Mouse (Mus musculus) urinary bladder, postnatal 25 days (tissue): ENCODE data around the gene Mxd4.
A peak's percentile ranks its signal among the peaks of the same experiment; 100 is the strongest.

Source experiments
- DNase-seq: peaks from one replicate; pipeline ENCODE4 v3.0.0; 2022; ENCODE audit warnings: low spot score

Mxd4 gene

DNA sequence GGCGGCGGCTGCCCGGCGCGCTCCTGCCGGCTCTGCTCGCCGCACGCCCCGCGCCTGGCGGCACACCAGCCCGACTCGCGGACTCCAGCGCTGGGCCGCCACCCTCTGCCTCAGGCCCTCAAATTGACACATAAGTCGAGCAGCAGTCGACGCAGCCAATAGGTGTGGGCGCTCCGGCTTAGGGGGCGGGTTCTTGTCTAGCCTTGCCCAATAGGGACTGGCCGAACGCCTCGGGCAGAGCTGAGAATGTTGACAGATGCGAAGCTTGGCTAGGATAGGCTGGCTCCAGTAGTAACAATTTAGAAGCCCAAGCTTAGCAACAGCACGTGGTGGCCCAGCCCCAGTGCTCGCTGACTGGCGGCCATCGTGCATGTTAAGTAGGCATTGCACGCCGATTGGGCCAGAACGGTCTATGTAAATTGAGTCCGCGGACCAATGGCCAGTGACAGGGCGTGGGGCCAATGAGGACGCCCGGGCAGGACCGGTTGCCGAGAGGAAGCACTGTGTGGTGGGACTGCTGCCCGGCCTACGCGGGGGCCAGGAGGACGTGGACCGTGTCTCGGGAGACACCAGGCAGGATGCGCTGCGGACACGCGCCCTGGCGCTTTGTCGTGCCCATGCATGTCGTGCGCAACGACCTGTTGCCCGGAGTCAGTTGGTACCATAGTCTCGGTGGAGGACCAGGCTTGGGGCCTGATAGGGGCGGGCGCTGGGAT lies at the start of gene Mxd4:
Mxd4 (minus strand) TSS at position 120 of the 716 bp plus-strand sequence.
- DNase-seq: peak; percentile 93

DNA sequence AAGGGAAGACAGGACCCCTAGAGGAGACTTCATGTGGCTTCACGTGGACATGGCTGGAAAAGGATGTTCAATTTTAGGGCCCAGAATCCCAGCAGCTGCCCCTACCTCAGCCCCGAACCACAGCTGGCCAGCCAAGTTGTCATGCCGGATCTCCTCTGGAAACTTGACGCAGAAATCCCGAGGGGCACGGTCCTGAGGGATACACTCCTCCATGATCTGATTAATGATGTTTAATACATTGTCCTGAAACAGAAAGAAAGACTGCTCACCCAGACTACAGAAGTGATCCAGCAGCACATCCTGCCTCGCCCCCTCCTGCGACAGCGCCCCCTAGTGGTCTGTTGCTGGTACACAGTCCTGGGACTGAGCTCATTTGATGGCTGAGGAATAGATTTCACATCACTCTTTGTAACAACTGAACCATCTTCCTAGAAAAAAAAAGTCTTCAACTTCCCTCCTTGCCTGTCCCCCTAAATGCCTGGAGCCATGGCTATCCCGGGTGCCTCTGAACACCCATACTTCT lies 48.4 kb upstream of the Mxd4 start:
- DNase-seq: peak; percentile 44

DNA sequence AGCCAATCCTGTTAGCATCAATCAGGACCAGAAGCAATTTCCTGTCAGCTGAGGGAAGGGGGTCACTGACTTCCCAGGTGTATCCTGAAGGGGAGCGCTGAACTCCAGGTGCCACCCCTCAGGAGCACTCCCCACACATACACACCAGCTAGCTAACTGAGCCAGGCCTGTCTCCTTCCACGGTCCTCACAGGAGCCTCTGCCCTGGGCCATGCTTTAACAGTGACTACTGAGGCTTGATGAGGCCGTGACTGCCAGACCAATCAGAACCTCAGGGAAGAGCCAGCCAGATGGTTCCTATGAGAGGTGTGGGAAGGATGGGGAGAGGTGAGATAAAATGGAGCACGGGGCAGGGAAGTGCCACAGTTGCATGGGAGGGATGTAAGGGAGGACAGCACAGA lies 47.5 kb upstream of the Mxd4 start:
- DNase-seq: no peak

DNA sequence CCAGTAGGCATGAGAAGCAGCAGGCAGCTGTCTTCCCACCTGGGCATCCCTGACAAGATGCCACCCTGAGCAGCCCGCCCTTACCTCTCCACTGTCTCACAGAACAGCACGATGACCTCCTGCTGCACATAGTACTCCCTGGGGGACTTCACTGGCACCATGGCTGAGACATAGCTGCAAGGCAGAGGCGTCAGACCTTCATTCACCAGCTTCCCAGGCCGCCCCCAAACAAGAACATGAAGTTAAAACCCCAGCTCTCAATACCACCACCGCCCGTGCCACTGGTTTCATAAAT lies 45.6 kb upstream of the Mxd4 start:
- no peak for DNase-seq

DNA sequence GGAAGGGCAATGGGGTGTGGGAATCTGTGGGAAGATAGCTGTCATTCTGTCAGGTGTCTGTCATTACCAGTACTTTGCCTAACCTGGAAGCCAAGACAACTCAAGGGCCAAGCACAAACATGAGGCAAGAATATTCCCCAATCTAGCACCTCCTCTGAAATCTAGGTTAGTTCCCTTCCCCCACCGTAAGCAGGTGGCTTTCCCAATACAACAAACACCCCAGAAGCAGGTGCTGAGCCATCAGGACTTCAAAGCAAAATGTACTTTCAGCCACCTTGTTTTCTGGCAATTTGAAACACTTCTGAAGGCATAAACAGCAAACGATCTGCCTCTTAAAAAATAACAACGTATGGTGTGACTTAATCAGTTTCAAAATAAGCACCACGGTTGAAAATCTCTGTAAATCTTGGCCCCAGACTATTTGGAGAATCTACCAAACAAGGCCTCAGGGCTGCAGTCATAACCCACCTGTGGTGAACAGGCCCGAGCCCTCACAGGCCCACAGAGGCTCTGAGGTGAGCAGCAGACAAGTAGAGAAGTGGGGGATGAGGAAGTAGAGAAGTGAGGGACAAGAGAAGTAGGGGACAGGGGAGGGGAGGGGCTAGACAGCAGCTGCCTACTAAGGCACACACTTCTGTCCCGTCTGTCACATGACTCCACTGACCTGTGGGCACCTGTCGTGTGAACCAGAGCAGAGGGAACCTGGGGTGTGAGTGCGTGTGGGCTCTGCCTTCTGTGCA lies 45.1 kb upstream of the Mxd4 start:
- DNase-seq: no peak

DNA sequence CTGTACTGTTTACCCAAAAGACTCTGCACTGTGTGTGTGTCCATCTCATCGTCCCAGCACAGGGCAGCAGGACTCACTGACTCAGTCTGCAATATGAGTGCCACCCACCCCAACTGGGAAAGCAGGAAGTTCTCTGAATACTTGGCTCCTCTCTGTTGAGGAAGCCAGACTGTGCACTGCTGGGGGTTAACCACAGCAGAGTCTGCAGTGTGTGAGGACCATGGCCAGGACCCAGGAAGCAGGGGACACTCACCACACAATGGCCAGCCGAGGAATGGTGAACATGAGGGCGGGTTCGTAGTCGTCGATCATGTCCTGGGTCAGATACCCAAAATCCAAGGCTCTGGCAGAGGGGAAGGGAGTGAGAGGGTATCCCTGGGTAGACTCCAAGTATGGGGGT lies 44.4 kb upstream of the Mxd4 start:
- no peak for DNase-seq

DNA sequence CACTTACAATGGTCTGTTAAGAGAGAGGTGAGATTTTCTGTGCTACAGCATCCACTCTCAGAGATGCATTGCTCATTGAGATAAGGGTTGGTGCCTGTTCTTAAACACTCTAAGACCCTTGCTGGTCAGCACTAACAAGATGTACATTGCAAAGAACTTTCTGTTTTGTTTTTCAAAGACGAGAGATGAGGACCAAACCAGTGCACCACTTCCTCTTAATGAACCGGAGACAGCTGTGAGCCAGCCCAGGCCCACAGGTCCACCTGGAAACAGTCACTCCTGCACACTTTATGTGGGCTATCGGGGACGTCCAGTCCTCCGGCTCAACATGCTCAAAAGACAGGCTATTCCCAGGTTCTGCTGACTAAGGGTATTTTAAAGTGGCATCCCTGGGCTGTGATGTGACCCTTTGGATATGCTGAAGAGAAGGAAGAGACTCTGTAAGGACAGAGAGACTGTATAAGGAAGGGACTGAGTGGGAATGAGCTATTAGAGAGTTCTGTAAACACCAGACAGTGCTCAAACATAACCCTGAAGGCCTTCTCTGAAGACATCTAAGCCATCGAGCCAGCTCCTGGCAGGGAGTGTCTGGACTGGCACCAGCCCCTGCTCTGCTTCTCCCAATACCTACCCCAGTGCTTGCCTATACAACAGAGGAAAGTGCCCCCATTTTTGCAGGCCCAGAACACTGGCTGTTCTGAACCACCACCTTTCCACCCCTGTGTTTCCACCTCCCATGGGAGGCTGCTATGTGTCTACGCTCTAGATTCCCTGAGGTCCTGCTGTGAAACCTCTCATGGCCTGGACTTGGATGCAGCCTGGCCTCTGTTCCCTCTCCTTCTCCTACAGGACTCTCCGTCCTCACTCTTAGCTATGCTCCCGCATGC lies 43.3 kb upstream of the Mxd4 start:
- no peak for DNase-seq

DNA sequence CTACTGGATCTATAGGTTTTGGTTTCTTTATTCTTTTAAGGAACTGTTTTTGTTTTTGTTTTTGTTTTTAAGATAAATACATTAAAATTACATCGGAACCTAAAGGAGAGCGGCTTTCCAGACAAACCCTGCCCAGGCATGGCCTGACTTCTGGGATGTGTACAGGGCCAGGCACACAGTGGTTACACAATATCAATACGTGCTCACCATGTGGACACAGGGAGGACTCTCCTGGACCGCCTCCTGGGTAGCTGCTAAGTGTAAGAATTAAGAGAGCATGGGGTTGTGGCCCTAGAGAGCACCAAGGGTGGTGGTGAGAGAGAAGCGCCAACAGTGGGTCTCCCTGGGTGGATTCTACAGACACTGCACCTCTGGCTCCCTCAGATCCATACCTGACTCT lies 42.0 kb upstream of the Mxd4 start:
- DNase-seq: no peak

DNA sequence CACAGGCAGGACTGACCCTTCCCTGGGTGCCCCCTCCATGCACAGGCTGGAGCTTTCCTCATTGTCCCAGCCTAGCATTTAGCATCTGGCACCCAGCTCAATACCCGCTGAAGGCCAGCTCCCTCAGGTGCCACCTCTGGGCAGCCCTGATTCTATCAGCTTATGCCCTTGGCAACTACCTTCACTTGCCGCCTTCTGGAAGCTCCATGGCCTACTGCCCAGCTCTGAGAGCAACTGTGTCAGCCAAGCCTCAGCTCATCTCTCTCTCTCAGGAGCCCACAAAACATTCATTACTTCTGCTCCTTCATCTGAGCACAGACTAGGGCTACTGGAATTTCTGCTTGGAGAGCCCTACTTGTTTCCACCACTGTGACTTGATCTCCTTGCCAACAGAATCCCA lies 38.0 kb upstream of the Mxd4 start:
- DNase-seq: no peak

DNA sequence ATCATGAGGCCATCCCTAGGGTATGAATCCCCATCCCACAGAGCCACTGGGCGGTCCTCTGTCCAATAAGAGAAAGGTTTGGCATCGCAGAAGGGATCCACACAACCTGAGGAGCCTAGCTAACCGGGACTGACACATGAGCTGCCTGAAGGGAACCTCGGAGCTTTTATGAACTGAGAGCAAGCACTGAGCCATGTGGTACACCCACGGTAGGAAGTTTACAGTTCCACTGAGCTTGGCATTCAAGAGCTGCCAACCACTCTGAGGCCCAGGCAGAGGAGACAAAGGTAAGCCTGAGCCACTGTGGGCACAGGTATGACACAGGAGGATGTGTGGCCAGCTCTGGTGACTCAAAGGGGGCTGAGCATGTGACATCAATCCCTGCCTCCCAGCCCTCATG lies 37.0 kb upstream of the Mxd4 start:
- DNase-seq: no peak

DNA sequence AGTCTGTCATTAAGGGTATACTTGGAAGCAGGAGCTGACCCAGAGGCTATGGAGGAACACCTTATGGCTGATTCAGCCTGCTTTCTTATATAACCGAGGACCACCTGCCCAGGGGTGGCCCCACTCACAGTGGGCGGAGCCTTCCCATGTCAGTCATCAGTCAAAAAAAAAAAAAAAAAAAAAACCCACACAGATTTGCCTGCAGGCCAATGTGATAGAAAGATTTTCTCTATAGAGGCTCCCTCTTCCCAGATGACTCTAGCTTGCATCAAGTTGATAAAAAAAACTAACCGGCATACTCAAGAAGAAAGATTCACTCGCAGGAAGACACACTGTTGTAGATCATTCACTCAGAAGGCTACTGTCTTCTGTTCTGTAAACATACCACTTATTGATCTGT lies 32.5 kb upstream of the Mxd4 start:
- DNase-seq: no peak

DNA sequence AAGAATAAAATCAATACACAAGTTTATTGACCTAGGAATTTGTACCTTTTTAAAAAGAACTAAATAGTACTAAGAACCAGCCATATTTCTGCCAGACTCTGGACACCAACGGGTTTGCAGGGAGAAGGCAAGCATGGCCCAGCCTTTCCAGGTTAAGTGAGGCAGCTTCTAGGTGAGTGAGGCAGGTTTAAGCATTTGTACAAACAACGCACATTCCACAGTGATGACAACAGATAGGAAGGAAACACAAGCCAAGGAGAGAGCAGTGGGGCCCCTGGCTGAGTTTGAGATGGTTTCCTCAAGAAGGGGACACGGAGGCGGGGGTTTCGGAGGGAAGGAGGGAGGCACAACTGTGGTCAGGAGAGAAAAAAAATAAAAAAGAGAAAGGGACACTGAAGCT lies 31.2 kb upstream of the Mxd4 start:
- no peak for DNase-seq

DNA sequence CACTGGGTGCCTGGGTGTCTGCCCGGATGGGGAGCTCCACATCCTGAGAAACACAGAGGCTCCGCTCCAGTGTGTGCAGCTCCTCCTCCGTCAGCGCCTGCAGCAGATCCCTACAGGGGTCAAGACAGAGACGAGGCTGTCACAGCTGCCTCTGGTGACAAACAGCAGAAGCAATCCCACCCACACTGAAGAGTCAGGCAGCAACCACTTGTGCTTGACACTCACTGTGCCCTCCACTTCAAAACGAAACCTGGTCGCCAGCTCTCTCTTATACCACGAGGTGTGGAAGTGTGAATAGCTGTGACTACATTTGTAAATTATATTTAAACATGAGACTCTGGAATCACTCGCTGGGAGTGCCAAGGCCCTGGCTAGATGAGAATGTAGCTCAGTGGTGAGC lies 30.2 kb upstream of the Mxd4 start:
- DNase-seq: no peak

DNA sequence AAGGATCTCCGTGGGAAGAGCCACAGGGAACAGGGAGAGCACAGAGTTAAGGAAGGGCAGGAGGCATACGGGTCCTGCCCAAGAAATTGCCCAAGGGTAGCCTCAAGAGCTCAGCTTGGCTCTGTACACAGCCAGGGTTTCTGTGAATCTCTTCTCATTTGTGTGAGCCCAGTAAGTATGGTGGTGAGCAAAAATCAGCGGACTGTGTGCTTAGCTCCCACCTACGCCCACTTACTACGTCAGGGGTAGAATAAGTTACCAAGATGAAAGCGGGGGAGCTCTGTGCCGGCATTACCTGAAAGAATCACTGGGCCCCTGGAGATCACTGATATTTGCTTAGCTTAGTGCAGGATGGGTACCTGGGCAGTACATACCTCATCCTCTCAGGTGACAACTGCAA lies 28.5 kb upstream of the Mxd4 start:
- DNase-seq: no peak

DNA sequence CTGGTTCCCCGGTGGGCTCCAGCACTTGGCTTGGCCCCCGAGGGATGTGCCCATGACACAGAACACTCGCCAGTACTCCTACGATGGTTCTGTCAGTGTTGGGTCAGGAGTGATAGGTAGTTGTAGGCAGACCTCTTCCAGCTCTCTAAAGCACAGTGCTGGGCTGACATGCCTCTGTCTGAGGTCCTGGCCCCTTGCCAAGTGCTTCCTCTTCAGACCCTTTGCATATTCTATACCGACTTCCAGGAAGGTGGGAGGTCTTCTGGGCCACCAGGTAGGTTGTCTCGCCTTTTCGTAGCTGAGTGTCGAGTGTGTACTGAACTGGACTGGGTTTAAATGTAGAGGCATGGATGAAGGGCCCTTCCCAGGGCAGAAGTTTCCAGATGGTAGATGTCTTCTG lies 26.1 kb upstream of the Mxd4 start:
- no peak for DNase-seq

DNA sequence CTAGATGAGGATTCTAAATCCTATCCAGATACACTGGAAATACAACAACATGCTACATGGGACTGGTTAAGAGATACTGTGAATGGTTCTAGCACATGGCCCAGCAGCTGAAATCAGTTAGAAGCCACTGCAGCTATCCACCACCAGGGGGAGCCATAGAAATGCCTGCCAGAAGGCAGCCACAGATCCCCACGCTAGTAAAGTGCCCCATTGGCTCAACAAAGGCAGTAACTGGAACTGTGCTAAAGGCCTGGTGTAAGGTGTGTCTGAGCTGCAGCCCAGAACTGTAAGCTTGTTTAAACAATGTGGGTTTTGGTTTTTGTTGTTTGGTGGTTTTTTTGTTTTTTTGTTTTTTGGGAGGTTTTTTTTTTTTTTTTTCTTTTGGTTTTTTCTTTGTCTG lies 22.8 kb upstream of the Mxd4 start:
- DNase-seq: peak; percentile 77

DNA sequence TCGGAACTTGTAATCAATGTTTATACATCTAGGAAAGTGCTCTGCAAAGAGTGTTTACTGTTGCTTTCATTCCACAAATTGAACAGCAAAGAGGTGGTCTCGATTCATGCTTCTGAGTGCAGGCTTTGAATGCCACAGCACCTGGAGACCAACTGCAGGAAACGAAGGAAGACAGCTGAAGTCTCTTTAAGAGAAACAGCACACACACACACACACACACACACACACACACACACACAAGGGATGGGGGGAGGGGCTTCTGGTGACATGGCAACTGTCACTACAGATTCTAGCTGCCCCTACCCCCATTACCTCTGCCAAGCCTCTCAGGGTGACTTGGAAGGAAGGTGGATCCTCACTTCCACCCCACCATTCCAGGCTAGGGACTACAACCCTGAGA lies 20.0 kb upstream of the Mxd4 start:
- no peak for DNase-seq

DNA sequence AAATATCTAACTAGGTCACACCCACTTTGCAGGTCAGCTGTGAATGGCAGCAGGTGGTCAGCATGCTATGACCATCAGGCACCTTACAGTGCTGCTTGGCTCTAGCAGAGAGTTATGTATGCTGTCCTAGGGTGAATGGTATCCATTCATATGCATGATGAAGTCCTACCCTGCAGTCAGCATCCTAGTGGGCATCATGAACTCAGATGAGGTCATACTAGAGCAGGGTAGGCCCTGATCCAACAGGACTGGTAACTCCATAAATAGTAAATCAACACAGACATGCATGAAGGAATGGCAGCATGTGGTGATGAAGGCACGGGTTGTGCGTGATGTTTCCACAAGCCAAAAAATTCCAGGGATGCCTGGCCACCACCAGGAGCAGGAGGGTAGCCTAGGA lies 18.3 kb upstream of the Mxd4 start:
- DNase-seq: no peak

DNA sequence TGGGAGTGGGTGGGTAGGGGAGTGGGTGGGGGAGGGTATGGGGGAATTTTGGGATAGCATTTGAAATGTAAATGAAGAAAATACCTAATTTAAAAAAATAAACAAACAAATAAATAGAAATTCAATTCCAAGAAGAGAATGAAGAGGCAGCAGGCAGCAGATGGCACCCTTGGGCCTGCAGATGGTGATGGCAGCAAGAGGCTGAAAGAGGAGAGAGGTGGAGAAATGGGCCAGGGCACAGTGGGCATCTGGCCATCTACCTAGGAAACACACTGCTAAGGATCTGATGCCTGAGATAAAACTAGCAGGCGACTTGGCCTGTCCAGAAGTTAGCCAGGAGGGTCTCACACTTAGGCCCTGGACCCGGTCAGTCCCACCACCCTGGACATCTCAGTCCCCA lies 17.4 kb upstream of the Mxd4 start:
- DNase-seq: no peak

DNA sequence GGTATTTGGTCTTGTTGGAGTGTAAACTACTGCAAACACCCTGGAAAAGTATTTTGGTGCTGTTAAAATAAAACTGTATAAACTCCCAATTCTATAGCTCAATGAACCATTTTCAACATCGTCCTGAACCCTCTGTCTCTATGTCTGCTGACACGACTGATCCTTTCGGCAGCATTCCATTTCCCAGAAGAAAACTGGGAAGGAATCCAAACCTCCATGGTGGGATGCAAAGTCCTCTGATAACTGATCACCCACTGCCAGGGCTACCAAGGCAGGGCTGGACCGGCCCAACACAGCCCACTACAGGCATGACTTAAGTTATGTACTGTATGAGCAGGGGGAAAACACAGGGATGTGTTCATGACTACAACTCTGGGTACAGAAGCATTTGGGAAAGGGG lies 14.5 kb upstream of the Mxd4 start:
- DNase-seq: no peak

DNA sequence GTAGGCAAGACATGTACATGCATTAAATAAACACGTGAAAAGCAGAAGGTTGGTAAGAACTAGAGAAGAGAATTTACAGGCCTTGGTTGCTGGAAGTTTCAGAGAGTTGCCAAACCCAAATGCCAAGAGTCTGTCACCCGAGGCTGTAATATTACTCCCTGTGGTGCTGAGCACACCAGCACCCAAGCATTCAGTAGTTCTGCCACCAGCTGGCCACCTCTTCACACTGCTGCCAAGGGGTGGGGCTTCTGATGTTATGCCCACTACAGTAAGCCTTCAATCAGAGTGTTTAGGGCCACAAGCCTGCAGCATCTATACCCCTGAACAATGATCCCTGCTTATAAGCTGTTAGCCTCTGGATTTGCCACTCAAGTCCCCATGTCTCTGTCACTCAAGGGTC lies 13.9 kb upstream of the Mxd4 start:
- no peak for DNase-seq

DNA sequence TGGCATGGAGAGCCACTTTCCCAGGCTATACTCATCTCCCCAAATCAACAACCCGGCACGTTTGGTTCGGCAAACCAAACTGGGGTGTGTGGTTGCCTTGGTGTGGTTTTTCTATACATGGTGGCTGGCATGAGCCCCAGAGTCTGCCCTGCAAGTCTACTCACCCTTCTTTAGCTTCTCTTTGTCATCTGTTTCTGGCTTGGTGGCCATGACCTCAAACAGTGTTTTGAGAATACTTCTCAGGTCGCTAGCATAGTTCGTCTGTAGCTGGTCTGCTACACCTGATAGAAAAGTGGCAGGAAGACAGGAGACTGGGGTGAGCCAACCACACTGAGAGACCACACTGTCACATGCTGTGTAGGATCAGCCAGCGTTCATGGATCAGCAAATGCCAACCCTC lies 11.1 kb upstream of the Mxd4 start:
- DNase-seq: no peak

DNA sequence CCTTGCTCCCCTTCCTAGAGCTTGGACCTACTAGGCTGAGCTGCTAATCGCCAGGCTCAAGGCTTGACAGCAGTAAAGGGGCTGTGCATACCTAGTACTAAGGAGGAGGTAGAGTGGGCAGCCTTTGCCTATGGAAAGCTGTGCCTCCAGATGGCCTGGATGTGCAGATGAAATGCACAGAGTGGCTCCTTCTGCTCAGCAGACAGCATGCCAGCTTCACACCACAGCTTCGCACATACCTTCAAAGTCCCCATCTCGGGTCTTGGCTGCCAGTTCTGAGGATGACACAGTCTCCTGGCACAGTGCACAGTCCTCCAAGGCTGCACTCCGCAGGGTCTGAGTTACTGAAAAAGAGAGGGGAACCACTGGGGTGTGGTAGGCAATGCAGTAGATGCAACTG lies 9.7 kb upstream of the Mxd4 start:
- DNase-seq: no peak
